Mouse (Mus musculus): ENCODE data around the gene Adap1.
"Not testable (repeated sequence)": the region's sequence is repeated elsewhere in the genome, so short reads cannot be mapped to it uniquely, and the experiment has no call there.

The Adap1 gene

DNA sequence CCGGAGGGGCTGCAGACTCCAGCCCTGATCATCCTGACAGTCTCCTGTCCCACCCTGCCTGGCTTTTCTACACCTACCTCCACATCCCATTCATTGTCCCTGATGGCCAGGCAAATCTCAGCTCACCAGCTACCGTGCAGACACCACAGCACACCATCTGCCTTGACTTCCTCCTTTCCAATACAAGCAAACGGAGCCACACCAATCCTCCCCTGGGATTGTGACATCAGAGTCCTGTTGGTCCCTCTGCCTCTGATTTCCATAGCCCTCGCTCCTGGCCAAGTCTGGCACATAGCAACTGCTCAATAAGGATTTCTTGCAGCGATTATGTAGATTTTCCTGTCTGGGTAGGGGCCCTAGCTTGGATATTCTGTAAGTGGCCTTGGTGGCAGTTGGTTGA, 25.7 kb upstream of the Adap1 start, which contains the start of gene Cox19:
Gene Cox19, minus strand, starts transcription at position 285 of the 400 bp plus-strand sequence.
- no peak for DNase-seq (ENCODE audit: low read depth, low spot score)

DNA sequence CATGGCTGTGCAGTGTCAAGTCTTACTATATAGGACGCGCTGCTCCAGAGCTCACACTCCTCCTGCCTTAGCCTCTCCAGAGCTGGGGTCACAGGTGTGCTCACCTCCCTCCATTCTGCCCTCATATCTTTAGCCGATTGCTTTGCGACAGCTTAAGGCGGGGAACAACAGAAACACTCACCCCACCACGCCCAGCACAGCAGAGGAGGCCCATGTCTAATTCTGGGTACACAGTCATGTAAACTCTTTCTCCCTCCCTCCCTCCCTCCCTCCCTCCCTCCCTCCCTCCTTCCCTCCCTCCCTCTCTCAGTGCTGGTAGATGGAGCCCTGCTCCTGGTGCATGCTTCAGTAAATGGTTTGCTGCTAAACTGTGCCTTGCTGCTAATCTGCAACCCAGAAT, 24.3 kb upstream of the Adap1 start:
- DNase-seq (ENCODE audit: low read depth, low spot score), result no peak

DNA sequence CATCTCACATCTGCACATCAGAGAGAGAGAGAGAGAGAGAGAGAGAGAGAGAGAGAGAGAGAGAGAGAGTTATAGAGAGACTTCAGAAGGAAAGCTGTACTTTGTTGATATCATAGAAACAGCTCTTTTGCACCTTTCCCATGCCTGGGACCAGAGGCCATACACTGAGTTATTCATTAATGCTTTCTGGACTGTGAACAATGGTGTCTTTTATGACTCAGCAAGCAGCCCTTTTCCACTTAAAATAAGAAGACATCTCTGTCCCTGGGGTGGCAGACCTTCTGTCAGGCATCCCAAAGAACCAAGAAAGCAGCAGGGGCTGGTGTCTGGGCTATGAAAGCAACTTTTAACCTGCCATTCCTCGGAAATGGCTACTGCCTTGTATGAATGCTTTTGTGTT, 21.8 kb upstream of the Adap1 start:
- no peak for DNase-seq (ENCODE audit: low read depth, low spot score)

DNA sequence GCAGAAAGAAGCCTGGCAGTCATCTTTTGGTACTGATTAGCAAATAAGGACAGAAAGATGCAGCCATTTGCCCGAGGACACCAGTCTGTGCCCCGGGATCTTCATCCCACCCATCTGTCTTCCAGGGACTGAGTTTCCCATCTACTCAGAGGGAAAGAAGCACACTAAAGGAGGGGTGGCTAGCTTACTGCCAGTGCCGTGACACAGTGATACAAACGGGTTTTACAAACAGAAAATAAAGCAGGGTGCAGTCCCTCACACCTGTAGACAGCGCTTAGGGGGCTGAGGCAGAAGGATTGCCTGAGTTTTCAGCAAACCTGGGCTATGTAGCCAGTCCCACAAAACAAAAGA, 19.9 kb upstream of the Adap1 start:
- DNase-seq (ENCODE audit: low read depth, low spot score), result no peak

DNA sequence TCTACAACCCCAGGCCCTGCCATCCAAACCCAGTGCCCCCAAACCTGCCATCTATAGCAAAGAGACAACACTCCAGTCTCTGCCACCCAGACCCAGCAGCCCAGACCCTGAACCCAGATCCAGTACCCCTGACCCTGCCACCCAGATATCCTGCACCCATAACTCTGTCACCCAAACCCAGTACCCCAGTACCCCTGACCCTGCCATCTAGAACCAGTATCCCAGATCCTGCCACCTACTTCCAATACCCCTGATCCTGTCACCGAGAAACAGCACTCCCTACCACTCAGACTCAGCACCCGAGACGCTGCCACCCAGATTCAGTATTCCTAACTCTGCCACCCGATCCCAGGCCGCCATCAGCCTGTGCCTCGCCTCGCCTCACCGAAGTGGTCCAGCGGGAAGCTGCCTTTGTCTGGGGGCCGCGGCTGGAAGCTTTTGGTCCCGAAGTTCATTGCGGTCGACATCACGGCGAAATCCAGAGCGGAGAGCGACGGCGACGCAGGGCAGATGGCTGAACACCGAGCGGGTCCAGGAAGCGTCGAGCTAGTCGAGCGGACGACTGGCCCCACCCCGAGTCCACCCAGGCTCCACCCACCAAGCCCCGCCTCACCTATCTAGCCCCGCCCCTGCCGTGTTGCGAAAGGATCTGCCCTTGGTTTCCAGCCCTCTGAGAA, 19.4 kb upstream of the Adap1 start:
- peak; percentile 97 for DNase-seq (ENCODE audit: low read depth, low spot score)

DNA sequence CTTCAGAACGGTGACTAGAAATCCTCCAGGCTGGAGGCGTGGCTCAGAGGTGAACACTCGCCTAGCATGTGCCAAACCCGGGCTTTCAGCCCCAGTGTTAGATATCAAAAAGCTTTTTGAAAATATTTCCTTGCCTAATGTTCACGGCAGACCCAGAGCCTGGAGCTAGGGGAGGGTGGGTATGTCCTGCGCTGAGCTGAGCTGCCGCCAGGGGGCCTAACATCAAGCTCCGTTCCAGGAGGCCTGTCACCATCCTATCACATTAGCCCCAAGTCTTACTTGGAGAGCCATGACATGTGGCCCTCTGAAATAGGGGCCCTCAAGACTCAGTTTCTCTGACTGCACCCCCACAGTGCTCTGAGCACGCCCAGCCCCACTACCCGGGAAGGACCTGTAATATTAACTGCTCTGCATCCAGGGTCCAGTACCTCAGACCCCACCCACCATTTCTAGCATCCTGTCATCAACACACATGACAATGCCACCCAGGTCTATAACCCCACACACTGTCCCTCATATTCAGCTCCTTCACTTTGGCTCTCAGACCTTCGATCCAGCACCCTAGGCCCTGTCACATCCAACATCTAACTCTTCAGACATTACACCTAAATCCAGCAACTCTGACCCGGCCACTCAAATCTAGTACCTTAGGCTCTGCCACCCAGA, 18.7 kb upstream of the Adap1 start:
- DNase-seq (ENCODE audit: low read depth, low spot score), result peak; percentile 90

DNA sequence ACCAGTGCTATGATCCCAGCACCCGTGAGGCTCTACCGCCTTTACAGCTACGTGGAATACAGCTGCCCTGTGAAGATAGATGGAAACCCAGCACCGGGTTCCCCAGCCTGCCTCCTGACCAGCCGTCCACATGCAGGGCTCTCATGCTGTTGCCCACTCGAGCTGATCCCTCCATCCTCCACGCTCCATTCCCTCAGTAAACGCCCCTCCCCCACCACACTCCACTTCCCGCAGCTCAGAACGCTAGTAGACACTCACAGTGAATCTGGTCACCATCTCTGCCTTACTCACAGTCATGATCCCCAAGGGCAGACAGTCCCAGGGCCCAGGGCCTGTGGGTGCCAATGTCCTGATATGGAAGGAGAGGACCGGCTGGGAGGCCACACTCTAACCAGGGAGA, 13.5 kb upstream of the Adap1 start:
- DNase-seq (ENCODE audit: low read depth, low spot score), result no peak

DNA sequence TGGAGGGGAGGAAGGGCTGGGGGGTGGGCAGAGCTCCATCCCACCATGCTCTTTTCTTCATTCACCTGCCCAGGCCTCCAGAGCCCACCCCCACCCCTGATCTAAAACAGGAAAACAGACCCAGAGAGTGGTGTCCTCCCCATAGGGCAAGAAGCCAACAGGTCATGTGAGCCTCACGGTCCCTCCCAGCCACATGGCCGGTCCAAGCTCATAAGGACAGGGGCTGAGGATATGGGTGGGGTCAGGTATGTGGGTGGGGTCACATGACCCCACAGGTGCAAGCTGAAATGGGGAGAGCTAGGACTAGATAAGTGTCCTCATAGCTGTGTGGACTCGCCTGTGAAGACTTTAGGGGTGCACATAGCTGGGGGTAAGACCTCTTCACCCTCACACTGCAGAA, 13.0 kb upstream of the Adap1 start:
- peak; percentile 68 for DNase-seq (ENCODE audit: low read depth, low spot score)

DNA sequence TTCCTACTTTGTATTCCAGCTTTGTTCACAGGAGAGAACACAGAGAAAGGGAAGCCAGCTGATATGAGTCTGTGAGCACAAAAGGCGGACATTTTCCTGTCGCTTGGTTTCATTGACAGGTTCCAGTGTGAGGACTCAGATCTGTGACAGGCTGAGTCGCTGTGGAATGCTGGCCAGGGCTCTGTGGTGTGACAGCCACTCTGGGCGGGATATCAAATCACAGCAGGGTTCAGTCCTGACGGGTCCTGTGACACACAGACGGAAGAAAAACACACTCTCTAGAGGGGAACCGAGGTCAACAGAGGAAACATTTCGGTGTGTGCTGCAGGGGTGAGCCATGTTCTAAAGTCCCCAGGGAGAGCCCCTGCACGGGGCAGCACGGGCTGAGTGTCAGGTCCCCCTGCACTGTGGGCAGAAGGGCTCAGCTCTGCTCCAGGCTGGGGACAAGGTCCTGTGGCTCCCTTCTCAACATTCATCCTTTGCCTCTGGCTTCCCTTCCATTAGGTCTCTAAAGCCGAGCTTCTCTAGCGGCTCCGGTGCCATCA, 12.5 kb upstream of the Adap1 start:
- peak; percentile 90 for DNase-seq (ENCODE audit: low read depth, low spot score)

DNA sequence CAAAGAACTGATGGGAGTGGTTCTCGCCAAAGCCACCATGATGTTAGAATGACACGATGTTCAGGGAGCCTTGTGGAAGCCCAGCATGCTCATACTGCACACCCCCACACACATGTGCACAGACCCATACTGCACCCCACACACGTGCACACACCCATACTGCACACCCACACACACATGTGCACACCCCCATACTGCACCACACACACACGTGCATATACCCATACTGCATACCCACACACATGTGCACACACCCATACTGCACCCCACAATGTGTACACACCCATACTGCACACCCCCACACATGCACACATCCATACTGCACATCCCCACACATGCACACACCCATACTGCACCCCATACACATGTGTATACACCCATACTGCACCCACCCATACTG, 10.2 kb upstream of the Adap1 start:
- no peak for DNase-seq (ENCODE audit: low read depth, low spot score)

DNA sequence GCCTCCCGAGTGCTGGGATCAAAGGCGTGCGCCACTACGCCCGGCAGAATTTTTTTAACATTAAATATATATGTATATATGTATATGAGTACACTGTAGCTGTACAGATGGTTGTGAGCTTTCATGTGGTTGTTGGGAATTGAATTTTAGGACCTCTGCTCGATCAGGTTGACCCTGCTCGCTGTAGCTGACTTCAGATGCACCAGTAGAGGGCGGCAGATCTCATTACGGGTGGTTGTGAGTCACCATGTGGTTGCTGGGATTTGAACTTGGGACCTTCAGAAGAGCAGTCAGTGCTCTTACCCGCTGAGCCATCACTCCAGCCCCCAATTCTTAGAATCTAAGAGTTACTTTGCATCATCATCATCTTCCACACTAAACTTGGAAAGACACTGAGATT, 9.0 kb upstream of the Adap1 start:
- DNase-seq (ENCODE audit: low read depth, low spot score), result not testable (repeated sequence)

DNA sequence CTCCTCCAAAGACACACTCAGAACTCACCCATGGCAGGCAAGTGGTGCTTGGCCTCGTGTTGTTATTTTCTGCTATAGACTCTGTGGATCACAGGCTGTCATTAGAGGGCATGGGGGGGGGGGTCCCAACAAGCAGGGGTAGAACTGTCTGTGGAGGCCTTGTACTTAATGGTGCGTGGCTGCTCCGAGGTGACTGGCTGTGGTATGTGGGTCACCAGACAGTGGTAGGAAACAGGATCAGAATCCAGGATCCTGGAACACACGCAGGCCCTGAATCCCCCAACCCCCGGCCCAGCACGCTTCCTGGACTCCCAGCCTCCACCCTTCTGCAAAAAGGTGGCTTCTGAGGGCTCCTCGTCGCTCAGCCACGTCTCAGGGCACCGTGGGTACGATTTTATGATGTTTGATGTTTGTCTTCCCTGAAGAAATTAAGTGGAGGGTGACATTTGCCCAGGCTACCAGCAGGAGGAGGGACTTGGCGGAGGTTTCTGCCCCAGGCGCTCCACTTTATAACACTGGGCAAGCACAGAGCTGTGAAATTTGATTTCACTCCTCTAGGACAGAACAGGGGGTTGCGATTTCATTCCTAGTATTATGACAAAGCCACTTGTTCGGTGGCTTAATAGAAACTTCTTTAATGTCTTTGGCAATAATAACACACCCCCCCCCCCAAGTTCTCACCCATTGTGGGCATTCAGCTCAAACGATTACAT, 8.0 kb upstream of the Adap1 start:
- DNase-seq (ENCODE audit: low read depth, low spot score), result no peak

DNA sequence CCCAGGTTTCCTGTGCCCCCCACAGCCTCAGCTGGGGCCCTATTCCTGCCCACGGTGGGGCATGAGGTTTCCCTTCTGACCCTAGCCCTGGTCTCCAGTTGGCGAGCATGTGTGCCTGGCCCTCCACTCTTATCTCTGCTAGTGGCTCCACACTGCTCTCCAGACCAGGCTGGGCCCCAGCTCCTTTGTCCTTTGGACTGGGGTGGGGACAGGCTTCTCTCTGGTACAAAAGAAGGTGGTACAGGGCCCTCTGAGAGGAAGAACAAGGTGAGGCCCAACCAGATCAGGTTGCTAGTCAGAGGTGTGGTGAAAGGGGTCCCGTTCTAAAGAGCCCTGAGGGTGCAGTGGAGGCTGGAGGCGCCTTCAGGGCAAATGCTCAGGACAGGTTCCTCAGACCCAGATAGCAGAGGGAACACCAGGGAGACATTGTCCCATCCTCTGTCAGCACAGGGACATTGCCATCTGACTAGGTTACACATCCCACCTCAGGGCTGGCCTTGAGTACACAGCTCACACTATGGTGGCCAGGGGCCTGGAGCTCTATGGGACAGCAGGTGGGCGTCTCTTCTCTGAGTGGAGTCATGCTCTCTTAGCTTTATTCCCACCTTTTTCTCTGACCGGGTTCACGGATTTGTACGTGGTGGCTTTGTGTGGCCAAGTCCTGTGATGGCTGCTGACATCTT, 7.3 kb upstream of the Adap1 start:
- no peak for DNase-seq (ENCODE audit: low read depth, low spot score)

DNA sequence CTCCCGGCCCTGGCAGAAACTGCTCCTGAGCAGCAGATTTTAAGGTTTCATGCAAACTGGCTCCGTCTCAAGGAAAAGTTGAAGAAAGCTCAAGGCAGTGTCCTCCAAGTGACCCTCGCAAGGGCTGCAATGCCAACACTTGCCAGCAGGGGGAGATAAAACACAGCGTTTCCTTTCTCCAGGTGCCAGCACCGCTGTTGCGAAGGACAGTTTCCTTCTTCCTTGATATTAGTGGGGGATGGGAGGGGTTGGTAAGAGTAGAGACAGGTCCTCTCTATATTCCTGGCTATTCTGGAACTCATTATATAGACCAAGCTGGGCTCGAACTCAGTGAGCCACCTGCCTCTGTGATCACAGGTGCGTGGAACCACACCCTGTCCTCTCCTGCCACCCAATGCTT, 6.3 kb upstream of the Adap1 start:
- DNase-seq (ENCODE audit: low read depth, low spot score), result peak; percentile 81

DNA sequence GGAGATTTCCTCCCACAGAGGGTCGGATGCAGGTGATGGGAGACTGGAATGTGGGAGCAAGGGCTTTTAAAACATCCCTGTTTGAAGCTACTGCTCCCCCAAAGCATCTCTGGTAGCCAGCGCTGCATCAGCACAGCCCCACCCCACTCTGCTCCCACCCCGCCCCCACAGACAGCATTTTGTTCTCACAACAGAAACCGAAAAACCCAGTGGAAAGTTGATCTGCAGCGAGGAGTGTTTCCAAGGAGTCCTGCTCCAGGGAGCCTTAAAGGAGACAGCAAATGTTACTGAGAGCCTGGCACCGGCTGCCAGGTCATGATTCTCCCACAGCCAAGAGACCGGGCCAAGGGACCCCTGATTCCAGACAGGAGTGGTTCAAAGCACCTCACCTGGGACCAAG, 5.3 kb upstream of the Adap1 start:
- peak; percentile 68 for DNase-seq (ENCODE audit: low read depth, low spot score)

DNA sequence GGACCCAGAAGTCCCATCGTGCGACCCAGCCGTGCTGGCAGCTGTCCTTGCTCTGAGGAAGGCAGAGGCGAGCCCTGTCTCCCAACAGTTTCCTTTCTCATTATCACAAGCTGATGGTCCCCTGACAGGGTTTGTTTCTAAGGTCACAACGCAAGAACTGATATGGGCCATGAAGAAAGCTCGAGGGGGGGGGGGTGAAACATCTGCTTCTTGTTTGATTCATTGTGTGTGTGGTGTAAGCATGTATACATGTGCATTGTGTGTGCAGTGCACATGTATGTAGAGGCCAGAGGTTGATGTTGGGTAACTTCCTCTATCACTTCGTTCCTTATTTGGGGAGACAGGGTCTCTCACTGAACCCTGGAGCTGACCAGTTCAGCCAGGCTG, 2.2 kb upstream of the Adap1 start:
- DNase-seq (ENCODE audit: low read depth, low spot score), result no peak

DNA sequence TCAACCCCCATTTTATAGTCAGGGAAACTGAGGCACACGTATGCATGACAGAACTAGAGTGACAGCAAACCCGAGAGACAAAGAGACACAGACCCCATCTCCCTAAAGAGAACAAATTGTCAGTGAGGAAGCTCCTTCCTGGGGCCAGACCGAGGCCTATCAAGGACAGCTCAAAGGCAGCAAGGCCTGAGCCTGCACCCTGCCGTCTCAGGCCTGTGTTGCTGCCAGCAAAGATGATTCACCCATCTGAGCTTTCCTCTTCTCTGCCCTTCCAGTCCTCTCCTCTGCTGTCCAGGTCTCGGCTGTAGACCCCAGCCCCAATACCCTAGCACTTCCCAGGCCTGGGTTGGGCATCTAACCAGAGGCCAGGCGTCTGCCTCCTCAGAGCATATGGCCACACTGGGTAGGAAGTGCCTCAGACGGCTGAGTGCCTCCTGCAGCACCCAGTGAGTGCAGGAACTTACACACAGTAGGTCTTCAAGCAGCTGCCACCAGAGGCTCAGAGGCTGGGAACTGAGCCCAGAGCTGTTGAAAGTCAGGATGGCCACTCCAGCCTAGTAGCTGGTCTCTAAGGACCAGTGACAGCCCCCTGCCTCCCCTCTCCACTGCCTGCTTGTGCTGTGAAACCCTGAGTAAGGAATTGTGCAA, 1.7 kb upstream of the Adap1 start:
- no peak for DNase-seq (ENCODE audit: low read depth, low spot score)

DNA sequence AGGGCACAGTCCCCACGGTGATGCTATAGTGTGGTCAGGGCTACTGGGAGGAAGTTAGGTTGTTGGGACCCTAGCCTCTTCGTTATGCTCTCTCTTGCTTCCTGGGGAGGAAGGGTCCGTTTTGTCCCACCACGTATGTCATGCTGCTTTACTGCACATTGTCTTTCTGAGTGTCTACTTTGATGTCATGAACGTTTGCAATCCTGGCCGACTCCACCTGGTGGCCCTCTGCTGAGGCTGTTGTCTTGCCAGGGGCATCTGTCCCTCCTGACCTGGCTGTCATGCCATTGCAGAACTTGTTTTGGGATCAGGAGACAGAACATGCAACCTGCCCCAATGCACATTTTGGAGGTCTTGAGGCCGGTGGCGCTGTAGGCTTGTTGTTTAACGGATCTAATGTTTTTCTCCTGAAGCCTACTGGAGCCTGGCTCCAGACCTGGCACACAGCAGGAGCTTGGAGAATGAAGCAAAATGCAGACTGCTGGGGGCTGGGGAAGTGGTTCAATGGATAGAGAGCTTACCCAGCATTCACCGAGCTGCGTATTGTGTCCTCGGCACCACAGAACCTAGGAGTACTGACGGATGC, 782 bp upstream of the Adap1 start:
- DNase-seq (ENCODE audit: low read depth, low spot score), result peak; percentile 80

DNA sequence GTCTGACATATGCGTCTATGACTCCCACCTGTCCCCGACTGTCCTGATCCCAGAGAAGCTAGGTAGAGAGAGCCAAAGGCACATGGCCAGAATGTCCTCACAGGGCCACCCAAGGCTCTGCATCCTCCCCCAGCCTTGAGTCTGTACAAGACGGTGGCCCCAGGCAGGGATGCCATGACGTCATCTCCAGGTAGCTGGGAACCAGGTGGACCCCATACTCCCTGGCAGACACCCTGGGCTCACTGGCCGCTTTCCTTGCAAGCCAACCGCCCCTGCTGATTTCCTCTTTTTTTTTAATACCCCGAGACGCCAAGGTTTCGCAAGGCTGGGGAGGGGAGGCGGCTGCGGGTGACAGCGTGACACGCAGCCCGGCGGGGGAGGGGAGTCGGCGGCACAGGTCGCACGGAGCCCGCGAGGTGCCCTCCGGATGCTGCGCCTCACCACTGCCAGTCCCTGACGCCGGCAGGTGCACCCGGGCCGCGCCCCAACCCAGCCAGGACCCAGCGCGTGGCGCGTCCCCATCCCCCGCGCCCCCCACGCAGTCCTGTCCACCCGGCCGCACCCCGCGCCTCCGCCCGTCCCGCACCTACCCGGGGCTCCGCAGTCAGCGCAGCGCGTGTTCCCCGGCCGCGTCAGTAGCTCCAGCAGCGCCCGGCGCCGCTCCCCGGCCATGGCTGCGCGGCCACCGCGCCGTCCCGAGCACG, 579 bp downstream of the Adap1 start:
- DNase-seq (ENCODE audit: low read depth, low spot score), result peak; percentile 88

DNA sequence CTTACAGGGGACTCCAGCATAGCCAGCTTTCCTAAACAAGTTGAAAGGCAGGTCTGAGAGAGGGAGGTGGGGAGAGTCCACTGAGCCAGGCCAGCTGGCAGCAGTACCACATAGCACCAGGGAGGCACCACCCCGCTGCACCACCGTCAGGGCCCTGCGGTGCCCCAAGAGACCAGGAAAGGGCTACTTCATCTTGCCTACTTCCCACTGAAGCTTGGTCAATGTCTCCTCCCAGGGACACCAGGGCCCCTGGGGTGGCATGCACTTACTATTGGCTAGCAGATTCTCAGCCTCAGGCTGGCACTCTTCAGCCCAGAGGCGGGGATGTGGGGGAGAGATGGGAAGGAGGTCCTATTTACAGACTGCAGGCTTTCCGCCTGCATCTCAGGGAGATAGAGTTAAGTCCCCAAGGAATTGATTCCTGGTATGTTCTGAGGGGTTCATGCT, 1.4 kb downstream of the Adap1 start:
- DNase-seq (ENCODE audit: low read depth, low spot score), result peak; percentile 81

All from brain, adult 2 months (tissue).